Mouse (Mus musculus): ENCODE measurements at regions not wholly inside any gene's neighbourhood (a gene's known extent, or its start where the extent isn't known, plus 50 kb on each side); places are given as distances from the start of the nearest gene placed in this dataset.

GRCm38 (mm10) chr17:84032441-84032840, 155.3 kb downstream of the Zfp36l2 start:
- no peaks in the 10 kb centered on the region for H3K9me3 ChIP-seq (replicated peaks)
- no peaks in the 10 kb centered on the region for H3K36me3 ChIP-seq
- H3K4me2 ChIP-seq: no peak overlapping the region
- H3K4me1 ChIP-seq: peaks cover 27% of the 10 kb centered on the region
- H3K27me3 ChIP-seq (replicated peaks): peaks cover 4% of the 10 kb centered on the region; the same call in 1 of the 2 replicates
- ATAC-seq (ENCODE audit: low FRiP score): no peak
- H3K4me3 ChIP-seq (replicated peaks): no peak overlapping the region
- no peak overlapping the region for H3K9ac ChIP-seq (replicated peaks)
- no peak overlapping the region for H3K27ac ChIP-seq (replicated peaks)
- WGBS: 90% methylated on average over 8 of the region's 8 CpGs

- 68% methylated on average over 4 of the region's 4 CpGs for WGBS
- ATAC-seq (ENCODE audit: low FRiP score): no peak
- no peak overlapping the region for H3K4me2 ChIP-seq
Observed at GRCm38 (mm10) chr17:84031833-84032232, 155.9 kb downstream of the Zfp36l2 start.

GRCm38 (mm10) chr17:84031381-84031780, 156.4 kb downstream of the Zfp36l2 start:
- Histone ChIP-seq H3K4me3 (replicated peaks) (no peak overlapping the region), H3K27me3 (replicated peaks) (peaks cover 6% of the 10 kb centered on the region; the same call in 1 of the 2 replicates), H3K36me3 (no peaks in the 10 kb centered on the region), H3K27ac (replicated peaks) (0 out of 2 replicates have a peak overlapping the region, but pooled peaks have one; percentile 45), H3K4me1 (peaks cover 28% of the 10 kb centered on the region), H3K9me3 (replicated peaks) (no peaks in the 10 kb centered on the region), H3K4me2 (no peak overlapping the region), H3K9ac (replicated peaks) (no peak overlapping the region)
- WGBS: 81% methylated on average over 6 of the region's 6 CpGs
- ATAC-seq (ENCODE audit: low FRiP score): no peak

More at GRCm38 (mm10) chr17:84031833-84032232, 155.9 kb downstream of the Zfp36l2 start:
- H3K27me3 ChIP-seq (replicated peaks): peaks cover 6% of the 10 kb centered on the region; the same call in 1 of the 2 replicates
- H3K9ac ChIP-seq (replicated peaks): no peak overlapping the region
- H3K27ac ChIP-seq (replicated peaks): peak overlapping the region; percentile 45; the same call in 1 of the 2 replicates
- H3K36me3 ChIP-seq: no peaks in the 10 kb centered on the region
- H3K9me3 ChIP-seq (replicated peaks): no peaks in the 10 kb centered on the region
- H3K4me3 ChIP-seq (replicated peaks): no peak overlapping the region
- H3K4me1 ChIP-seq: peaks cover 28% of the 10 kb centered on the region

- ATAC-seq (ENCODE audit: low FRiP score): no peak
- H3K9me3 ChIP-seq (replicated peaks): no peaks in the 10 kb centered on the region
Observed at GRCm38 (mm10) chr17:84030699-84031098, 157.0 kb downstream of the Zfp36l2 start.

GRCm38 (mm10) chr17:84028157-84028970, 159.4 kb downstream of the Zfp36l2 start:
- Histone ChIP-seq H3K4me3 (replicated peaks) (peak overlapping the region; percentile 25), H3K27ac (replicated peaks) (no peak overlapping the region; the same call in 1 of the 2 replicates), H3K27me3 (replicated peaks) (peaks cover 6% of the 10 kb centered on the region; the same call in 1 of the 2 replicates), H3K9ac (replicated peaks) (0 out of 2 replicates have a peak overlapping the region, but pooled peaks have one; percentile 28), H3K36me3 (no peaks in the 10 kb centered on the region), H3K9me3 (replicated peaks) (no peaks in the 10 kb centered on the region), H3K4me2 (peak overlapping the region; percentile 56), H3K4me1 (peaks cover 29% of the 10 kb centered on the region)
- ATAC-seq (ENCODE audit: low FRiP score): peak; percentile 79
- 25% methylated on average over 27 of the region's 27 CpGs for WGBS

More at GRCm38 (mm10) chr17:84030699-84031098, 157.0 kb downstream of the Zfp36l2 start:
- H3K9ac ChIP-seq (replicated peaks): no peak overlapping the region
- H3K4me3 ChIP-seq (replicated peaks): no peak overlapping the region
- 79% methylated on average over 5 of the region's 5 CpGs for WGBS
- no peaks in the 10 kb centered on the region for H3K36me3 ChIP-seq
- peaks cover 29% of the 10 kb centered on the region for H3K4me1 ChIP-seq
- H3K27me3 ChIP-seq (replicated peaks): peaks cover 6% of the 10 kb centered on the region; the same call in 1 of the 2 replicates
- no peak overlapping the region for H3K4me2 ChIP-seq
- no peak overlapping the region for H3K27ac ChIP-seq (replicated peaks)

- Histone ChIP-seq H3K4me3 (replicated peaks) (no peak overlapping the region), H3K9ac (replicated peaks) (no peak overlapping the region), H3K4me2 (no peak overlapping the region), H3K27me3 (replicated peaks) (peaks cover 6% of the 10 kb centered on the region; the same call in 1 of the 2 replicates), H3K36me3 (no peaks in the 10 kb centered on the region), H3K27ac (replicated peaks) (no peak overlapping the region), H3K9me3 (replicated peaks) (no peaks in the 10 kb centered on the region), H3K4me1 (peaks cover 29% of the 10 kb centered on the region)
- no peak for ATAC-seq (ENCODE audit: low FRiP score)
- 42% methylated on average over 9 of the region's 9 CpGs for WGBS
Observed at GRCm38 (mm10) chr17:84027275-84027674, 160.5 kb downstream of the Zfp36l2 start.

GRCm38 (mm10) chr17:84026110-84026509, 161.6 kb downstream of the Zfp36l2 start:
- Histone ChIP-seq H3K4me3 (replicated peaks) (no peak overlapping the region), H3K4me1 (peaks cover 22% of the 10 kb centered on the region), H3K9ac (replicated peaks) (no peak overlapping the region), H3K27ac (replicated peaks) (no peak overlapping the region), H3K4me2 (no peak overlapping the region), H3K27me3 (replicated peaks) (peaks cover 6% of the 10 kb centered on the region; the same call in 1 of the 2 replicates), H3K36me3 (no peaks in the 10 kb centered on the region), H3K9me3 (replicated peaks) (no peaks in the 10 kb centered on the region)
- 43% methylated on average over 9 of the region's 9 CpGs for WGBS
- ATAC-seq (ENCODE audit: low FRiP score): no peak

GRCm38 (mm10) chr17:84022358-84022757, 165.4 kb downstream of the Zfp36l2 start:
- no peak for ATAC-seq (ENCODE audit: low FRiP score)
- no peaks in the 10 kb centered on the region for H3K9me3 ChIP-seq (replicated peaks)

GRCm38 (mm10) chr17:84018817-84019216, 168.9 kb downstream of the Zfp36l2 start:
- Histone ChIP-seq H3K27me3 (replicated peaks) (no peaks in the 10 kb centered on the region), H3K36me3 (no peaks in the 10 kb centered on the region), H3K9me3 (replicated peaks) (no peaks in the 10 kb centered on the region), H3K4me3 (replicated peaks) (no peak overlapping the region), H3K4me2 (no peak overlapping the region), H3K4me1 (no peaks in the 10 kb centered on the region), H3K9ac (replicated peaks) (no peak overlapping the region), H3K27ac (replicated peaks) (no peak overlapping the region)
- ATAC-seq (ENCODE audit: low FRiP score): no peak
- WGBS: 85% methylated on average over 1 of the region's 1 CpGs

More at GRCm38 (mm10) chr17:84022358-84022757, 165.4 kb downstream of the Zfp36l2 start:
- H3K27ac ChIP-seq (replicated peaks): no peak overlapping the region
- H3K4me3 ChIP-seq (replicated peaks): no peak overlapping the region
- peaks cover 5% of the 10 kb centered on the region; the same call in 1 of the 2 replicates for H3K4me1 ChIP-seq
- WGBS: 88% methylated on average over 7 of the region's 7 CpGs
- no peak overlapping the region for H3K9ac ChIP-seq (replicated peaks)
- peaks cover 2% of the 10 kb centered on the region; the same call in 1 of the 2 replicates for H3K27me3 ChIP-seq (replicated peaks)
- H3K36me3 ChIP-seq: no peaks in the 10 kb centered on the region
- H3K4me2 ChIP-seq: no peak overlapping the region

GRCm38 (mm10) chr17:84017891-84018290, 169.9 kb downstream of the Zfp36l2 start:
- ATAC-seq (ENCODE audit: low FRiP score): no peak
- H3K9ac ChIP-seq (replicated peaks): no peak overlapping the region

GRCm38 (mm10) chr17:84014287-84015039, 166.7 kb upstream of the Haao start:
- Histone ChIP-seq H3K9ac (replicated peaks) (no peak overlapping the region), H3K4me1 (0 out of 2 replicates have a peak, but pooled peaks cover 2% of the 10 kb centered on the region), H3K27me3 (replicated peaks) (no peaks in the 10 kb centered on the region), H3K36me3 (no peaks in the 10 kb centered on the region), H3K9me3 (replicated peaks) (no peaks in the 10 kb centered on the region), H3K4me2 (no peak overlapping the region), H3K4me3 (replicated peaks) (no peak overlapping the region), H3K27ac (replicated peaks) (no peak overlapping the region)
- WGBS: 86% methylated on average over 12 of the region's 12 CpGs
- no peak for ATAC-seq (ENCODE audit: low FRiP score)

More at GRCm38 (mm10) chr17:84017891-84018290, 169.9 kb downstream of the Zfp36l2 start:
- H3K9me3 ChIP-seq (replicated peaks): no peaks in the 10 kb centered on the region
- WGBS: 86% methylated on average over 4 of the region's 4 CpGs
- no peak overlapping the region for H3K27ac ChIP-seq (replicated peaks)
- H3K27me3 ChIP-seq (replicated peaks): no peaks in the 10 kb centered on the region
- H3K4me3 ChIP-seq (replicated peaks): no peak overlapping the region
- no peaks in the 10 kb centered on the region for H3K36me3 ChIP-seq
- H3K4me1 ChIP-seq: no peaks in the 10 kb centered on the region
- no peak overlapping the region for H3K4me2 ChIP-seq

Measured in neural tube, embryonic 15.5 days (tissue).